Mouse (Mus musculus): ENCODE results near the gene Dixdc1. TPM values are rescaled to one million over a fixed set of nuclear protein-coding genes. Genes with fewer than 3 reads are reported as not detected.

Gene Dixdc1
- polyA plus RNA-seq, 1 experiment from 2014 or later: 17.2 TPM

GRCm38 (mm10) chr9:50666442-50666841 lies 72.9 kb downstream of the Dixdc1 start:
- 85% methylated on average over 6 of the region's 6 CpGs for WGBS
- peaks cover 29% of the 10 kb centered on the region for H3K36me3 ChIP-seq
- H3K27me3 ChIP-seq: no peaks in the 10 kb centered on the region
- no peak overlapping the region for H3K9ac ChIP-seq
- no peak overlapping the region for H3K27ac ChIP-seq (replicated peaks)
- H3K4me2 ChIP-seq (replicated peaks): no peak overlapping the region
- H3K9me3 ChIP-seq (replicated peaks): no peaks in the 10 kb centered on the region
- no peak for ATAC-seq (ENCODE audit: insufficient number of reproducible peaks, low FRiP score, low TSS enrichment, low read depth)
- H3K4me1 ChIP-seq: no peaks in the 10 kb centered on the region
- no peak overlapping the region for H3K4me3 ChIP-seq (replicated peaks)

- no peak overlapping the region for H3K4me2 ChIP-seq (replicated peaks)
- ATAC-seq (ENCODE audit: insufficient number of reproducible peaks, low FRiP score, low TSS enrichment, low read depth): no peak
- H3K4me3 ChIP-seq (replicated peaks): no peak overlapping the region
- peaks cover 29% of the 10 kb centered on the region for H3K36me3 ChIP-seq
- WGBS: 85% methylated on average over 5 of the region's 5 CpGs
- H3K27me3 ChIP-seq: no peaks in the 10 kb centered on the region
- H3K9ac ChIP-seq: no peak overlapping the region
- H3K9me3 ChIP-seq (replicated peaks): no peaks in the 10 kb centered on the region
- H3K27ac ChIP-seq (replicated peaks): no peak overlapping the region
- H3K4me1 ChIP-seq: peaks cover 5% of the 10 kb centered on the region; the same call in 1 of the 2 replicates
Observed at GRCm38 (mm10) chr9:50664826-50665225, 74.5 kb downstream of the Dixdc1 start.

GRCm38 (mm10) chr9:50660431-50660830 lies 78.9 kb downstream of the Dixdc1 start:
- Histone ChIP-seq H3K9ac (no peak overlapping the region), H3K4me1 (peaks cover 16% of the 10 kb centered on the region), H3K9me3 (replicated peaks) (no peaks in the 10 kb centered on the region), H3K27ac (replicated peaks) (no peak overlapping the region), H3K36me3 (peaks cover 18% of the 10 kb centered on the region), H3K4me2 (replicated peaks) (peak overlapping the region; percentile 74), H3K4me3 (replicated peaks) (peak overlapping the region; percentile 76), H3K27me3 (no peaks in the 10 kb centered on the region)
- ATAC-seq (ENCODE audit: insufficient number of reproducible peaks, low FRiP score, low TSS enrichment, low read depth): no peak
- WGBS: 17% methylated on average over 12 of the region's 12 CpGs

GRCm38 (mm10) chr9:50659392-50660217 lies 79.7 kb downstream of the Dixdc1 start, which contains the start of gene Dlat:
Gene Dlat, minus strand, starts transcription at chr9:50659780.
- peaks cover 16% of the 10 kb centered on the region for H3K4me1 ChIP-seq
- H3K27ac ChIP-seq (replicated peaks): peak within 1 kb of the TSS; percentile 83
- WGBS: under 1% methylated on average over 63 of the region's 63 CpGs
- ATAC-seq (ENCODE audit: insufficient number of reproducible peaks, low FRiP score, low TSS enrichment, low read depth): peak; percentile 90
- no peaks in the 10 kb centered on the region for H3K27me3 ChIP-seq
- peaks cover 23% of the 10 kb centered on the region for H3K36me3 ChIP-seq
- peak within 1 kb of the TSS; percentile 76 for H3K4me3 ChIP-seq (replicated peaks)
- H3K4me2 ChIP-seq (replicated peaks): peak within 1 kb of the TSS; percentile 74
- H3K9me3 ChIP-seq (replicated peaks): no peaks in the 10 kb centered on the region
- H3K9ac ChIP-seq: peak within 1 kb of the TSS; percentile 72

- H3K4me2 ChIP-seq (replicated peaks): peak overlapping the region; percentile 74
- H3K4me3 ChIP-seq (replicated peaks): peak overlapping the region; percentile 76
- peak overlapping the region; percentile 72 for H3K9ac ChIP-seq
- peak overlapping the region; percentile 83 for H3K27ac ChIP-seq (replicated peaks)
- no peaks in the 10 kb centered on the region for H3K9me3 ChIP-seq (replicated peaks)
- peaks cover 16% of the 10 kb centered on the region for H3K4me1 ChIP-seq
- H3K27me3 ChIP-seq: no peaks in the 10 kb centered on the region
- H3K36me3 ChIP-seq: peaks cover 27% of the 10 kb centered on the region
- under 1% methylated on average over 28 of the region's 28 CpGs for WGBS
- ATAC-seq (ENCODE audit: insufficient number of reproducible peaks, low FRiP score, low TSS enrichment, low read depth): no peak; the same call in 1 of the 2 replicates
Observed at GRCm38 (mm10) chr9:50658941-50659388, 80.4 kb downstream of the Dixdc1 start.

GRCm38 (mm10) chr9:50658391-50658790 lies 80.9 kb downstream of the Dixdc1 start:
- Histone ChIP-seq H3K9ac (no peak overlapping the region), H3K4me1 (peaks cover 16% of the 10 kb centered on the region), H3K27me3 (no peaks in the 10 kb centered on the region), H3K27ac (replicated peaks) (no peak overlapping the region), H3K4me3 (replicated peaks) (peak overlapping the region; percentile 76), H3K9me3 (replicated peaks) (no peaks in the 10 kb centered on the region), H3K36me3 (peaks cover 30% of the 10 kb centered on the region), H3K4me2 (replicated peaks) (peak overlapping the region; percentile 74)
- 17% methylated on average over 5 of the region's 5 CpGs for WGBS
- ATAC-seq (ENCODE audit: insufficient number of reproducible peaks, low FRiP score, low TSS enrichment, low read depth): no peak

- 96% methylated on average over 10 of the region's 10 CpGs for WGBS
- H3K9me3 ChIP-seq (replicated peaks): no peaks in the 10 kb centered on the region
- H3K4me3 ChIP-seq (replicated peaks): no peak overlapping the region
- no peak overlapping the region for H3K9ac ChIP-seq
- no peak for ATAC-seq (ENCODE audit: insufficient number of reproducible peaks, low FRiP score, low TSS enrichment, low read depth)
- H3K27me3 ChIP-seq: no peaks in the 10 kb centered on the region
- H3K27ac ChIP-seq (replicated peaks): no peak overlapping the region
- H3K36me3 ChIP-seq: peaks cover 88% of the 10 kb centered on the region
- no peak overlapping the region for H3K4me2 ChIP-seq (replicated peaks)
- H3K4me1 ChIP-seq: no peaks in the 10 kb centered on the region
Observed at GRCm38 (mm10) chr9:50650503-50650902, 88.8 kb downstream of the Dixdc1 start.

- H3K9me3 ChIP-seq (replicated peaks): no peaks in the 10 kb centered on the region
- H3K27ac ChIP-seq (replicated peaks): no peak overlapping the region
- H3K9ac ChIP-seq: no peak overlapping the region
- no peak overlapping the region for H3K4me2 ChIP-seq (replicated peaks)
- H3K27me3 ChIP-seq: no peaks in the 10 kb centered on the region
- H3K36me3 ChIP-seq: peaks cover 90% of the 10 kb centered on the region
- H3K4me1 ChIP-seq: no peaks in the 10 kb centered on the region
- H3K4me3 ChIP-seq (replicated peaks): no peak overlapping the region
- 70% methylated on average over 10 of the region's 10 CpGs for WGBS
- no peak for ATAC-seq (ENCODE audit: insufficient number of reproducible peaks, low FRiP score, low TSS enrichment, low read depth)
Observed at GRCm38 (mm10) chr9:50646826-50647370, 92.4 kb downstream of the Dixdc1 start.

- Histone ChIP-seq H3K4me3 (replicated peaks) (no peak overlapping the region), H3K4me1 (no peaks in the 10 kb centered on the region), H3K36me3 (peaks cover 54% of the 10 kb centered on the region), H3K9me3 (replicated peaks) (no peaks in the 10 kb centered on the region), H3K27me3 (no peaks in the 10 kb centered on the region), H3K4me2 (replicated peaks) (no peak overlapping the region), H3K9ac (no peak overlapping the region), H3K27ac (replicated peaks) (no peak overlapping the region)
- 93% methylated on average over 11 of the region's 11 CpGs for WGBS
- no peak for ATAC-seq (ENCODE audit: insufficient number of reproducible peaks, low FRiP score, low TSS enrichment, low read depth)
Observed at GRCm38 (mm10) chr9:50634270-50634669, 105.0 kb downstream of the Dixdc1 start.

- Histone ChIP-seq H3K27me3 (no peaks in the 10 kb centered on the region), H3K36me3 (peaks cover 43% of the 10 kb centered on the region), H3K4me1 (no peaks in the 10 kb centered on the region), H3K9ac (no peak overlapping the region), H3K27ac (replicated peaks) (no peak overlapping the region), H3K4me3 (replicated peaks) (no peak overlapping the region), H3K4me2 (replicated peaks) (no peak overlapping the region), H3K9me3 (replicated peaks) (no peaks in the 10 kb centered on the region)
- ATAC-seq (ENCODE audit: insufficient number of reproducible peaks, low FRiP score, low TSS enrichment, low read depth): no peak
- WGBS: 55% methylated on average over 2 of the region's 2 CpGs
Observed at GRCm38 (mm10) chr9:50633059-50633458, 106.3 kb downstream of the Dixdc1 start.

- Histone ChIP-seq H3K36me3 (peaks cover 37% of the 10 kb centered on the region), H3K4me2 (replicated peaks) (no peak overlapping the region), H3K4me1 (no peaks in the 10 kb centered on the region), H3K27me3 (no peaks in the 10 kb centered on the region), H3K4me3 (replicated peaks) (no peak overlapping the region), H3K9me3 (replicated peaks) (no peaks in the 10 kb centered on the region), H3K27ac (replicated peaks) (no peak overlapping the region), H3K9ac (no peak overlapping the region)
- no peak for ATAC-seq (ENCODE audit: insufficient number of reproducible peaks, low FRiP score, low TSS enrichment, low read depth)
- 84% methylated on average over 6 of the region's 6 CpGs for WGBS
Observed at GRCm38 (mm10) chr9:50632016-50632688, 107.2 kb downstream of the Dixdc1 start.
